Mouse (Mus musculus): Measurements from ENCODE around the gene Abcd1.
A peak's percentile ranks its signal among the peaks of the same experiment; 100 is the strongest.
"Not testable (repeated sequence)": the region's sequence is repeated elsewhere in the genome, so short reads cannot be mapped to it uniquely, and the experiment has no call there.

Gene Abcd1

GRCm38 (mm10) chrX:73739841-73740240 is 23.4 kb downstream of the Abcd1 start:
- DNase-seq (ENCODE audit: low spot score): not testable (repeated sequence)

DNA sequence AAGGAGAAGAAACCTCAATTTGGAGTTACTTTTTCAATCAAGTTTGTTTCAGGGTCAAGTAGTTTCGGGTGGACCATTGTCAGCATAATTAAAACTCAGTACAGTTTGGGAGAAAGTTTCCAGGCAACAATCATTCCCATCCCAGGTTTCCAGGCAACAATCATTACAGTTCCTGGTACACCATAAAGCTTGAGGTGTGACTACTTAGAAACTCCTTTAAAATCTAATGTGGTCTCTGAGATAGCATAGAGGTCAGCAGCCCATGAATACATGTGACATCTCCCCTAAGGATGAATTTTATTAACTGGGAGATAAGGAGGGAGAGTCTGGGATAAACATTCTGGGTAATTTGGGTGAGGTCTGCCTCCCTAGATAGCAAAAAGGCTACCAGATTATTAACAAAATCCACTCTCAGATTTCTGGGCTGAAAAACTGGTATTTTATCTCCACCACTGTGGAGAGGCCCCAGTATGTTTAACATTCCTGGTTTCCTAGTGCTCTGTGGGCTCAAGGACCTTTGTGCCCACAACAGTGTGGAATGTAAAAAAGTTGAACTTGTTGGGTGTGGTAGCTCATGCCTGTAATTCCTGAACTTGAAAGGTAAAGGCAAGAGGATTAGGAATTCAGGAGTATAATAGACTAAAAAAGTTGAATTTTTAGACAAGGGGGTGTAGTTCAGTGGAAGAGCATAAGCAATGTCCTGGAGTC is 28.5 kb downstream of the Abcd1 start:
- DNase-seq (ENCODE audit: low spot score): no peak

DNA sequence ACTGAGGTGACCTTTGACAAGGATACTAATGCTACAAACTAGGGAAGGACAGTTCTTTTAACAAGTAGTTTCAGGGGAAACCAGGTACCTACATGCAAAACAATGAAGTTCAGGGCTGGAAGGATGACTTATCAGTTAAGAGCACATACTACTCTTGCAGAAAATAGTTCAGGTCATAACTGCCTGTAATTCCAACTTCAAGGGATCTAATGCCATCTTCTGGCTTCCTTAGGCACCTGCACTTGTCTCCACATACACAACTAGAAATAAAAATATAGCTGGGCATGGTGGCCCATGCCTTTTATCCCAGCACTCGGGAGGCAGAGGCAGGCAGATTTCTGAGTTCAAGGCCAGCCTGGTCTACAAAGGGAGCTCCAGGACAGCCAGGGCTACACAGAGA is 32.6 kb downstream of the Abcd1 start:
- DNase-seq (ENCODE audit: low spot score): no peak

DNA sequence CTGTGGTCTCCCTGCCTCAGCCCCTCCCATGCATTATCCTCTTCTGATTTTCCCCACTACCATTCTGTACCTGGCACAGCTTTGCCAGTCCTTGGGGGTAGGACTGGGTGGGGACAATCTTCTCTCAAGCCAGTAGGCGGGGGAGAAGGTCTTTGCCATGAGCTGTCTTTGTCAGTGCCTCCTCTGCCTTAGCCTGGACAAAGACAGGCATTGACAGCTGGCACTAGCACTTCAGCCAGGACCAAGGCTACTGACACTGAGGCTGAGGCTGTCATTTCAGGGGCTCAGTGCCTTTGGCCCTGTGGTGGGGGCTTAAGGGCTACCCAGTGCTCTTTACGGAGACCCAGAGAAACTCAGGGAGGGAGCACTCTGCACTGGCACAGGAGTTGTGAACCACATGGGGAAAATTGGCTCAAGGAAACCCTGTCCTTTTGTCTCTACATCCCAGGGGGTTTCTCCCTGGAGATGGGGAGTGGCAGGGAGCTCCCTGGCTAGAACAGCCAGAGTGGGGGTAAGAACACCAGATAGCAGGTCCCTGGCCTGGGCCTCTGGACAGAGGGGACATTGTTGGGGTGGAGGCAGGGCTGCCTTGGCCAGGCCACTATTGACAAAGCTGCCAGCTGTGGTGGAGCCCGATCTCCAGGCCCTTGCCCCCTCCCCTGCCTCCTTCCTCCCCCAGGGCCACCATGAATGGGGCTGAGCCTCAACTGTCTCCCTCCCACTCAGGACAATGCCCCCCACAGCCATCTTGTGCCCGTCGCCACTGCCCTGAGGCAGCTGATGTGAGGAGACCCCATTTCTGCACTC is 40.1 kb downstream of the Abcd1 start, which contains the start of gene Plxnb3:
Gene Plxnb3, plus strand, starts transcription at position 757 of the 807 bp plus-strand sequence.
- no peak for DNase-seq (ENCODE audit: low spot score)

DNA sequence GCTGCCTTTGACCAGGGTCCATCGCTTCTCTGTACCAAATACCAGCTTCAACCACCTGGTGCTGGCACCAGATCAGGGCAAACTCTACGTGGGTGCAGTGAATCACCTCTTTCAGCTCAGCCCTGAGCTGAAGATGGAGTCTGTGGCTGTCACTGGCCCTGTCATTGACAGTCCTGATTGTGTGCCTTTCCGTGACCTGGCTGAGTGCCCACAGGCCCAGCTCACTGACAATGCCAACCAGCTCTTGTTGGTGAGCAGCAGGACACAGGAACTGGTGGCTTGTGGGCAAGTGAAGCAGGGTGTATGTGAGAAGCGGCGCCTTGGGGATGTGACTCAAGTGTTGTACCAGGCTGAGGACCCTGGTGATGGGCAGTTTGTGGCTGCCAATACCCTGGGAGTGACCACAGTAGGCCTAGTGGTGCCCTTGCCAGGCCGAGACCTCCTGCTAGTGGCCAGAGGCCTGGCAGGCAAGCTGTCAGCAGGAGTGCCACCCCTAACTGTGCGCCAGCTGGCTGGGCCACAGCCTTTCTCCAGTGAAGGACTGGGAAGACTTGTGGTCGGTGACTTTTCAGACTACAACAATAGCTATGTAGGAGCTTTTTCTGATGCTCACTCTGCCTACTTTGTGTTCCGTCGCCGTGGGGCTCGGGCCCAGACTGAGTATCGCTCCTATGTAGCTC is 42.4 kb downstream of the Abcd1 start:
- DNase-seq (ENCODE audit: low spot score): no peak

DNA sequence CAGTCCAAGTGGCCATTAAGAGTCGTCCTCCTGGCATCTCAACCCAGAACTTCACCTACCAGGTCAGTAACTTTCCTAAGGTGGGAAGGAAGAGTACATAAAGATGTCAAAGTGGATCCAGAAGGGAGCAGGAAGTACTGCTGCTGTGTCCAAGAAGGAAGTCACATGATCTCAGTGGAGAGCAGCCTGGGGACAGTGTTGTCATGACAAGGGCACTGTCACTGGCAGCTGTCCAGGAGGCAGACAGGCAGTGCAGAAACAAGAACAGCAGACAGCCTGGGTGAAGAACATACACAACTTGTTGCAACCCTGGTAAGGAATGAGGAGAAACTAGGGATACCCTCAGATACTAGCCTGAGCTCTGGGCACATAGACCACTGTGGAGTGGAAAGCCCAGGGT is 48.9 kb downstream of the Abcd1 start:
- DNase-seq (ENCODE audit: low spot score): no peak

DNA sequence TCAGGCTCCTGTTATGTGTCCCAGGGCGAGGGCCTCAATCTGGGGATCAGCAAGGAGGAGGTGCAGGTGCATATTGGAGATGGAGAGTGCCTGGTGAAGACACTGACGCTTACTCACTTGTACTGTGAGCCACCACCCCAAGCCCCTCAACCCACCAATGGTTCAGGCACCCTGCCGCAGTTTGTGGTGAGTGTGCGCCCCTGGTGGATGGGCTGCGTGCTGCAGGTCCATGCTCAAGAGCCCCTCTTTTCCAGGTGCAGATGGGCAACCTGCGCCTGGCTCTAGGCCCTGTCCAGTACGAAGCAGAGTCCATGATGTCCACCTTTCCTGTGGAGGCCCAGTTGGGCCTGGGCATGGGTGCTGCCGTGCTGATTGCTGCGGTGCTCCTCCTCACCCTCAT is 50.9 kb downstream of the Abcd1 start:
- no peak for DNase-seq (ENCODE audit: low spot score)

- DNase-seq (ENCODE audit: low spot score): no peak
These were observed 57.9 kb downstream of the Abcd1 start, which contains the start of gene Srpk3 for GRCm38 (mm10) chrX:73774168-73774760. Gene Srpk3 (plus strand): TSS chrX:73774405.

GRCm38 (mm10) chrX:73774802-73775483 is 58.5 kb downstream of the Abcd1 start:
- DNase-seq (ENCODE audit: low spot score): peak; percentile 24

- no peak for DNase-seq (ENCODE audit: low spot score)
These were observed 65.8 kb downstream of the Abcd1 start for GRCm38 (mm10) chrX:73782227-73782626.

DNA sequence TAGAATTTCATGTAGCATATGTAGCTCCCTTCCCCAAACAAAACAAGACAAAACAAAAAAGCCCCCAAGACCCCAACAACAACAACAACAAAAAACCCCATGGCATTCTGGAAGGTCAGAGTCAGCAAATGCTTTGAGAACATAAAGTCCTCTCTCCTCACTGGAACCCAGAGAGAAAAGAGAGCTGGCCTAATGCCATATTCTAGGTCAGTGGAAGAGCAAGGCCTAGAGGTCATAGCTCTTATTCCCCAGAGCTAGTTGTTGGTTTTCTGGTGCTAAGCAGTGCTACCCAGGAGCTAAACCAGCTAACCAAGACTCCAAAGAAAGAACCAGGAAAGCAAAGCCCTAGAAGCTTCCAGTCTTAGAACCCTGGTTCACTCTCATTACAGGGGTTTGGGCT is 69.3 kb downstream of the Abcd1 start:
- peak; percentile 18 for DNase-seq (ENCODE audit: low spot score)

DNA sequence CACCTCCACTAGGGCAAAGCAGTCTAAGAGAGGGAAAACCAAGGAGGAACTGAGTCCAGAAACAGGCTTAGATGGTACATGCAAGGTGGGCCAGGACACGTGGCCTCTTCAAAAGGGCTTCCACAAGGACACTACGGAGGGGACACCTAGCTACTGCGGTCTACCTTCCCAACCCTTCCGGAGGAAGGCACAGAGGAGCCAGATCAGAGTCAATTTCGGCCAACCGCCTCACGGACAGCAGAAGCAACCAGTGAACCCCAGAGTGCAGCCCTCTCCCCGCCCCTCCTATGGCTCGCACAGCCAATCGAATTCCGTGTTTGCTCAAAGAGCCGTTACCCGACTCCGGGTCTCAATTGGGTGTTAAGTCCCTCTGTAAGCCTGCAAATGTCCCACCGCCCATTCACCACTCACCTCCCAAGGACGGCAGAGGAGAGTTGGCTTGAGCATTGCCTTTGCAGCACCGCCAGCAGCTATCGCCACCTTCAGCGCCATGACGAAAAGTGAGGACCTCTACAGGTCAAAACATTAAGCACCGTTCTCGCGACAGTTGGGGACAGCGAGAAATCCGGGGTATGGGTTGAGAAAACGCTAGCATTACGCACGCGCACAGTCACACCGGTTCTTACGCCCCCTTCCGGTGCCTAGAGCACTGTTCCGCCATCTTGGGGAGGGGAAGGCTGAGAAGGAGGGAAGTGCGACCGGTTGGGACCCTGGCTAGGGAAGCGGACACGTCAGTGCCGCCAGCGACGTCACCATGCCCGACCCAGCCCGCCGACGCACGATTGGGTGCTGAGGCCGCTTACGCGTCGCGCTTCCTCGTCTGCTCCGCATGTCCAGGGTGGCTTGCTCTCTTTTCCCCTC is 70.2 kb downstream of the Abcd1 start, which contains the start of the genes Idh3g and Ssr4:
Gene Idh3g, minus strand, starts transcription at position 534 of the 861 bp plus-strand sequence.
Gene Ssr4, plus strand, starts transcription at position 665 of the 861 bp plus-strand sequence.
- DNase-seq (ENCODE audit: low spot score): peak; percentile 97

DNA sequence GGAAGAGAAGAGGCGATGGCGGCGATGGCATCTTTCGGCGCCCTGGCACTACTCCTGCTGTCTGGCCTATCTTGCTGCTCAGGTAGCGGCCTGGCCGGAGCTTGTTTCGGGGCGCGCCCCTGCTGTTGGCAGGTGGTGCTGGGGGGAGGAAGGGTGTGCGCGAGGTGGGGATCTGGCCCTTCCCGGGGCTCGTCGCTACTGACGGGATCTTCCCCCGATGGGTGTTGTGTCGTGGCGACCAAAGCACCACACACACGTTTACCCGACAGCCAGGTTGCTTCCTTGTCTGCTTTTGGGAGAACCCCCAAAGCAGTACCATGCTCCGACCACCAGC is 70.8 kb downstream of the Abcd1 start:
- no peak for DNase-seq (ENCODE audit: low spot score)
